Mouse (Mus musculus): ENCODE data around the gene Plxnc1.
A peak's percentile ranks its signal among the peaks of the same experiment; 100 is the strongest.

- TF ChIP-seq POLR2A (IDR thresholded peaks at IDR 0.05; ENCODE audit: borderline replicate concordance, low read depth, low read length), result no peak
- TF ChIP-seq CTCF (IDR thresholded peaks at IDR 0.05; ENCODE audit: low read depth, low read length), result peak; percentile 50; the same call in 1 of the 2 replicates
Observed at GRCm38 (mm10) chr10:94965093-94965492, 20.5 kb upstream of the Plxnc1 start.

Measured in bone marrow macrophage, adult 2 months (primary cell).